Mouse (Mus musculus) small intestine, adult 2 months (tissue): ENCODE measurements around the gene Ntn4. TPM values are rescaled to one million over a fixed set of nuclear protein-coding genes. Genes with fewer than 3 reads are reported as not detected.

ENCODE experiments used
- H3K27ac ChIP-seq: fragments of 200-500 bp; 2 replicates; pipeline ENCODE4 v1.5.1; 2012; ENCODE audit warnings: low read depth, low read length, control low read depth, inconsistent platforms; ENCODE audit not compliant: insufficient read depth
- H3K27me3 ChIP-seq: fragments of 200-500 bp; 2 replicates; pipeline ENCODE4 v1.6.1; 2012; ENCODE audit warnings: mild to moderate bottlenecking, moderate library complexity, low read length, inconsistent platforms; ENCODE audit not compliant: control insufficient read depth, insufficient read depth
- H3K36me3 ChIP-seq: fragments of 200-500 bp; 2 replicates; pipeline ENCODE4 v1.6.1; 2012; ENCODE audit warnings: mild to moderate bottlenecking, low read length, control low read depth, inconsistent platforms; ENCODE audit not compliant: control insufficient read depth, insufficient read depth
- H3K4me1 ChIP-seq: fragments of 200-500 bp; 2 replicates; pipeline ENCODE4 v1.6.1; 2012; ENCODE audit warnings: low read length, inconsistent platforms, mixed read lengths; ENCODE audit not compliant: control insufficient read depth, insufficient read depth, insufficient read length
- H3K4me3 ChIP-seq: fragments of 200-500 bp; 2 replicates; pipeline ENCODE4 v1.5.1; 2012; ENCODE audit warnings: low read depth, mild to moderate bottlenecking, control low read depth, inconsistent platforms, low read length, moderate library complexity
- CTCF ChIP-seq: fragments of 200-500 bp; IDR thresholded peaks from 2 replicates; pipeline ENCODE4 v1.5.1; 2012; ENCODE audit warnings: low read depth, mild to moderate bottlenecking, control low read depth, inconsistent platforms, low read length, moderate library complexity, mixed read lengths; ENCODE audit not compliant: insufficient replicate concordance, insufficient read length; ENCODE audit errors: extremely low read depth
- POLR2A ChIP-seq: fragments of 200-500 bp; IDR thresholded peaks from 2 replicates; pipeline ENCODE4 v1.6.1; 2012; ENCODE audit warnings: low read depth, mild to moderate bottlenecking, control low read depth, inconsistent platforms, low read length, moderate library complexity
- WGBS: fragments of 180-500 bp; shearing (Covaris S2); methylation state at CpG from one replicate; pipeline ENCODE4 v1.1.7; 2018; 5-methylcytosine and 5-hydroxymethylcytosine counted together
- polyA plus RNA-seq: library from polyadenylated mRNA; depleted of rRNA; stranded (reverse); fragments of >200 nt; gene quantifications from 2 replicates; pipeline ENCODE4 v1.2.3, GENCODE M21; 2012

Ntn4 gene
- polyA plus RNA-seq, 1 experiment: 5.8 TPM

DNA sequence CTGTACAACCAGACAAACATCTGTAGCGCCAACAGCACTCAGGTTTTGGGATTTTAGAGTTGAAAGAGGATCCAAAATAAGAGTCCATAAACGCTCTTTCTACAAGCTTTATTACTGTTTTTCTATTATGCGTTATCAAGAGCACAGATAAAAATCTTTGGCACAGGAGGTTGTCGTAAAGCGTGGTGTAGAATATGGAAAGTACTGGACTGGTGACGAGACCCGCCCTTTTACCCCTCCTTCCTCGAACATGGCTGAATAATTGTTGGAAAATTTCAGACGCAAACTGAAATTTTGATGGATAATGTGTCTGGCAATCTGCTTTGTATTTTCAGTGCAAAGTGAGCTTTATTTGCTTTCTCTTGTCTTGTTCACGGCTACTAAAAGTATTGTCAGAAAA is 16.3 kb upstream of the Ntn4 start:
- H3K4me3 ChIP-seq: no peak overlapping the region
- H3K4me1 ChIP-seq: peaks cover 6% of the 10 kb centered on the region; the same call in 1 of the 2 replicates
- H3K27ac ChIP-seq: peak overlapping the region; percentile 86
- H3K27me3 ChIP-seq: no peaks in the 10 kb centered on the region
- no peaks in the 10 kb centered on the region for H3K36me3 ChIP-seq
- TF ChIP-seq CTCF (no peak), POLR2A (no peak)
- 15% methylated on average over 10 of the region's 10 CpGs for WGBS

- Histone ChIP-seq H3K27me3 (no peaks in the 10 kb centered on the region), H3K4me1 (peaks cover 2% of the 10 kb centered on the region; the same call in 1 of the 2 replicates), H3K36me3 (no peaks in the 10 kb centered on the region), H3K27ac (no peak overlapping the region), H3K4me3 (no peak overlapping the region)
- WGBS: 42% methylated on average over 5 of the region's 5 CpGs
- TF ChIP-seq POLR2A: no peak
- TF ChIP-seq CTCF: no peak
These were observed 10.2 kb upstream of the Ntn4 start for GRCm38 (mm10) chr10:93630310-93630709.

- WGBS: 78% methylated on average over 4 of the region's 4 CpGs
- no peak overlapping the region for H3K27ac ChIP-seq
- H3K36me3 ChIP-seq: no peaks in the 10 kb centered on the region
- no peak overlapping the region for H3K4me3 ChIP-seq
- no peaks in the 10 kb centered on the region for H3K27me3 ChIP-seq
- TF ChIP-seq POLR2A (no peak), CTCF (no peak)
- H3K4me1 ChIP-seq: peaks cover 2% of the 10 kb centered on the region; the same call in 1 of the 2 replicates
These were observed 8.4 kb upstream of the Ntn4 start for GRCm38 (mm10) chr10:93632086-93632485.

GRCm38 (mm10) chr10:93633563-93633962 is 6.9 kb upstream of the Ntn4 start:
- H3K27me3 ChIP-seq: no peaks in the 10 kb centered on the region
- WGBS: 90% methylated on average over 5 of the region's 5 CpGs
- H3K4me1 ChIP-seq: peaks cover 2% of the 10 kb centered on the region; the same call in 1 of the 2 replicates
- H3K36me3 ChIP-seq: no peaks in the 10 kb centered on the region
- no peak overlapping the region for H3K27ac ChIP-seq
- H3K4me3 ChIP-seq: no peak overlapping the region
- TF ChIP-seq POLR2A: no peak
- no peak for TF ChIP-seq CTCF

DNA sequence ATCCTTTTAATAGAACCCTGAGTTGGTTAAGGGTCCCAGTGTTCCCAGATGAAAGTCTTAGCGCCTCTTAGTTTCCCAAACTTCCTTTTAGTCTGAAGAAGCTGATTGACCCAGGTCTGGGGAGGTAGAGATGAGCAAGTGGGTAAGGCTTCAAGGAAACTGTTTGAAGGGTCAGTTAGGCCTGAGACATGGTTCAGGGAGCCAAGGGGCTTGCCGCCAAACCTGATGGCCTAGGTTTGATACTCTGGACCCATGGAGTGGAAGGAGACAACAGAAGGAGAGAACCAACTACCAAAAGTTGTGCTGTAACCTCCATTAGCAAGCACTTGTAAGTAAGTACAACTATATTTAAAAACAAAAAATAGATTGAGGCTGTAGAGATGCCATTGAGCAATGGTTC is 6.5 kb upstream of the Ntn4 start:
- WGBS: 98% methylated on average over 2 of the region's 2 CpGs

DNA sequence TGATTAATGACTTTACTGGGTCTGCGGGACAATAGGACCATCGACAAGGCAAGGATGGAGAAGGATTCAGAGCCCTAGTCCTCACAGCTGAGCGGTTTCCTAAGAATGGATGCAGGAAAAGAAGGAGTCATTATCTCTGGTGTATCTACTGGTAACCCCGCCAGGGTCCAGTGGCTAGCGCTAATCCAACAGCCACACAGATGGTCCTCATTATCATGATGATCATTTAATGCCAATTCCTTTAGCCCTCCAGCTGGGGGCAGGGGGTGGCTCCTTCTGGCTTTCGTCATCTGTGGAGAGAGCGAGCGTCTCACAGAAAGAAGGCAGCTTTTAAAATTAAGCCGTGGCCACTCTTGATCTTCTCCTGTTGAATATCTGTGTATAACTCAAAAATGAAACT is 4.5 kb upstream of the Ntn4 start:
- WGBS: 80% methylated on average over 9 of the region's 9 CpGs

More for the DNA sequence above, 6.5 kb upstream of the Ntn4 start:
- H3K27me3 ChIP-seq: no peaks in the 10 kb centered on the region
- H3K4me3 ChIP-seq: no peak overlapping the region
- H3K4me1 ChIP-seq: peaks cover 2% of the 10 kb centered on the region; the same call in 1 of the 2 replicates
- no peak for TF ChIP-seq POLR2A
- TF ChIP-seq CTCF: no peak
- H3K27ac ChIP-seq: no peak overlapping the region
- no peaks in the 10 kb centered on the region for H3K36me3 ChIP-seq

DNA sequence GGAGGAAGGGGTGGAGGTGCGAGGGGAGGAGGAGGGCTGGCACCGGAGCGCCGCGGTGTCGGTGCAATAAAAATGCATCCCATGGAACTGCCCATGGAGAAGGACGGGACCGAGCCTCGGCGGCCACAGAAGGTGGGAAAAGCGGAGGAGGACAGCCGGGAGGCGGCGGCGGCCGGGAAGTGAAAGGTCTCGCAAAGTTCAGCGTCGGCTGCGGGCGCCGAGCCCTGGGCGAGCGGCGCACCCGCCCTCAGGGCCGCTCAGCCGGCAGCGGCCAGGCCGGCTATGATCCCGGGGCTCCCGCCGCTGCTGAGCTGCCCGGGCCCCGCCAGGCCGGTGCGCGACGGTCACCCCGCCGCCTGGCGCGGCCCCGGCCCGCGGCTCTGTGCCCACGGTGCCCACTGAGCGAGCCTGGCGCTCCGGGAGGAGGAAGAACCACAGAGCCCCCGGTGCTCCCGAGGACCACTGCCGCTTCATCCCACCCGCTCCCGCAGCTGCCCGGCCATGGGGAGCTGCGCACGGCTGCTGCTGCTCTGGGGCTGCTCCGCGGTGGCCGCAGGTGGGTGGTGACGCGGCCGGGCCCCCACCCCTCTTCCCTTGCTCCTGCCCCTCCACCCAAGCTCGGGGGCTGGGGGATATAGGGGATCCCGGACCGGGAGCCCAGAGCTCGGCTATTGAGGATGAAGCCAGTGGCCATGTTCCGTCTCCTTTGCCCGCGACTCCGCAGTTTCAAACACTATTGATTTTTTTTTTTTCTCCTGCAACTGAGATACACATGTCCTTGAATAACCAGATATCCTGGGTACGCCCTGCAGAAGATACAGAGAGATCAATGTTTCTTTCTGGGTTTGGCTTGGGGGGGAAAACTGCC is 706 bp downstream of the Ntn4 start:
- peak overlapping the region; percentile 22 for H3K27ac ChIP-seq
- H3K27me3 ChIP-seq: peaks cover 7% of the 10 kb centered on the region; the same call in 1 of the 2 replicates
- WGBS: under 1% methylated on average over 69 of the region's 73 CpGs
- H3K4me1 ChIP-seq: peaks cover 6% of the 10 kb centered on the region
- peak overlapping the region; percentile 86 for H3K4me3 ChIP-seq
- no peaks in the 10 kb centered on the region for H3K36me3 ChIP-seq
- TF ChIP-seq CTCF (no peak), POLR2A (peak; percentile 23; the same call in 1 of the 2 replicates)

More for the DNA sequence above, 4.5 kb upstream of the Ntn4 start:
- Histone ChIP-seq H3K36me3 (no peaks in the 10 kb centered on the region), H3K4me1 (0 out of 2 replicates have a peak, but pooled peaks cover 3% of the 10 kb centered on the region), H3K27me3 (peaks cover 7% of the 10 kb centered on the region; the same call in 1 of the 2 replicates), H3K27ac (no peak overlapping the region), H3K4me3 (no peak overlapping the region)
- TF ChIP-seq CTCF (no peak), POLR2A (no peak)
